In genomic region chr5:149523856-149524241, GRCm38 (mm10) we compare ENCODE assay signal across 11 mouse cellular contexts. TPM values are rescaled to one million over a fixed set of nuclear protein-coding genes. Genes with fewer than 3 reads are reported as not detected.
A peak's percentile ranks its signal among the peaks of the same experiment; 100 is the strongest.
DNase-seq lines count a peak whose midpoint lies in the region; ATAC-seq lines count a peak whose summit lies in the region.
"Had no signal": no experiment of that assay in that cellular context is flagged by ENCODE, and none has a peak within 500 bp of the region (broad histone marks: within the 10 kb centered on the region; RNA-seq: fewer than 3 reads in every experiment).

No protein-coding gene starts in this region.

- H3K4me2 ChIP-seq in hindbrain, embryonic 11.5 days (replicated peaks; ENCODE audit: low read depth, low read length), result no peak overlapping the region
- H3K4me2 ChIP-seq in embryonic facial prominence, embryonic 12.5 days (replicated peaks), result no peak overlapping the region
- no peak overlapping the region for H3K4me2 ChIP-seq in hindbrain, embryonic 13.5 days
- 0 out of 2 replicates have a peak overlapping the region, but pooled peaks have one; percentile 9 for H3K4me2 ChIP-seq in neural tube, embryonic 12.5 days (replicated peaks)

- no peak for ATAC-seq in hindbrain, embryonic 11.5 days (ENCODE audit: low FRiP score)
- ATAC-seq in embryonic facial prominence, embryonic 12.5 days (ENCODE audit: insufficient number of reproducible peaks, insufficient read depth, low FRiP score, low TSS enrichment), result no peak
- ATAC-seq in hindbrain, embryonic 13.5 days (ENCODE audit: low FRiP score), result no peak
- no peak for ATAC-seq in neural tube, embryonic 12.5 days (ENCODE audit: low FRiP score, low read depth)

- H3K36me3 ChIP-seq in hindbrain, embryonic 10.5 days, result no peaks in the 10 kb centered on the region
- no peaks in the 10 kb centered on the region for H3K36me3 ChIP-seq in hindbrain, embryonic 11.5 days (ENCODE audit: control insufficient read depth, insufficient read depth, low read length)
- H3K36me3 ChIP-seq in embryonic facial prominence, embryonic 12.5 days, result no peaks in the 10 kb centered on the region
- H3K36me3 ChIP-seq in hindbrain, embryonic 13.5 days, result no peaks in the 10 kb centered on the region
- H3K36me3 ChIP-seq in neural tube, embryonic 12.5 days, result no peaks in the 10 kb centered on the region

- H3K9ac ChIP-seq in hindbrain, embryonic 11.5 days (ENCODE audit: low read depth, low read length), result no peak overlapping the region
- no peak overlapping the region for H3K9ac ChIP-seq in embryonic facial prominence, embryonic 12.5 days
- H3K9ac ChIP-seq in hindbrain, embryonic 13.5 days, result 0 out of 2 replicates have a peak overlapping the region, but pooled peaks have one; percentile 4
- H3K9ac ChIP-seq in neural tube, embryonic 12.5 days, result no peak overlapping the region
- H3K9ac ChIP-seq: liver, embryonic 14.5 days had no signal

- 82% methylated on average over 6 of the region's 6 CpGs for WGBS in hindbrain, embryonic 10.5 days
- 86% methylated on average over 6 of the region's 6 CpGs for WGBS in hindbrain, embryonic 11.5 days
- 68% methylated on average over 6 of the region's 6 CpGs for WGBS in embryonic facial prominence, embryonic 12.5 days
- 46% methylated on average over 6 of the region's 6 CpGs for WGBS in hindbrain, embryonic 13.5 days
- WGBS in neural tube, embryonic 12.5 days, result 77% methylated on average over 6 of the region's 6 CpGs

- peak overlapping the region; percentile 41 for H3K27ac ChIP-seq in hindbrain, embryonic 10.5 days
- no peak overlapping the region for H3K27ac ChIP-seq in hindbrain, embryonic 11.5 days (ENCODE audit: low read depth, low read length)
- H3K27ac ChIP-seq in embryonic facial prominence, embryonic 12.5 days, result peak overlapping the region; percentile 57; the same call in 1 of the 2 replicates
- peak overlapping the region; percentile 93 for H3K27ac ChIP-seq in hindbrain, embryonic 13.5 days
- peak overlapping the region; percentile 67 for H3K27ac ChIP-seq in neural tube, embryonic 12.5 days
- H3K27ac ChIP-seq: liver, embryonic 14.5 days had no signal

- no peak for DNase-seq in hindbrain, embryonic 10.5 days (ENCODE audit: low spot score)
- DNase-seq in hindbrain, embryonic 11.5 days (ENCODE audit: low spot score), result no peak
- no peak for DNase-seq in adrenal gland, postnatal 4 days (ENCODE audit: low spot score in 2 of 2)
- DNase-seq in left cerebral cortex, adult 8-10 months (ENCODE audit: low spot score in 2 of 2), result no peak
- DNase-seq in urinary bladder, adult 2 months (ENCODE audit: low spot score), result no peak

- peaks cover 4% of the 10 kb centered on the region; the same call in 1 of the 2 replicates for H3K27me3 ChIP-seq in hindbrain, embryonic 10.5 days (ENCODE audit: insufficient read depth, poor library complexity, severe bottlenecking)
- no peaks in the 10 kb centered on the region for H3K27me3 ChIP-seq in hindbrain, embryonic 11.5 days (ENCODE audit: control insufficient read depth, insufficient read depth, low read length)
- H3K27me3 ChIP-seq in embryonic facial prominence, embryonic 12.5 days, result no peaks in the 10 kb centered on the region
- no peaks in the 10 kb centered on the region for H3K27me3 ChIP-seq in hindbrain, embryonic 13.5 days
- no peaks in the 10 kb centered on the region for H3K27me3 ChIP-seq in neural tube, embryonic 12.5 days (replicated peaks)

- H3K4me1 ChIP-seq in hindbrain, embryonic 10.5 days (replicated peaks), result peaks cover 53% of the 10 kb centered on the region
- H3K4me1 ChIP-seq in hindbrain, embryonic 11.5 days (replicated peaks; ENCODE audit: control insufficient read depth, insufficient read depth, low read length), result peaks cover 5% of the 10 kb centered on the region; the same call in 1 of the 2 replicates
- H3K4me1 ChIP-seq in embryonic facial prominence, embryonic 12.5 days, result peaks cover 26% of the 10 kb centered on the region; the same call in 1 of the 2 replicates
- H3K4me1 ChIP-seq in hindbrain, embryonic 13.5 days (replicated peaks), result peaks cover 49% of the 10 kb centered on the region
- peaks cover 36% of the 10 kb centered on the region for H3K4me1 ChIP-seq in neural tube, embryonic 12.5 days

- H3K4me3 ChIP-seq in hindbrain, embryonic 10.5 days, result no peak overlapping the region
- H3K4me3 ChIP-seq in hindbrain, embryonic 11.5 days (ENCODE audit: low read depth, low read length), result no peak overlapping the region
- no peak overlapping the region for H3K4me3 ChIP-seq in embryonic facial prominence, embryonic 12.5 days
- H3K4me3 ChIP-seq in hindbrain, embryonic 13.5 days, result no peak overlapping the region
- H3K4me3 ChIP-seq in neural tube, embryonic 12.5 days, result no peak overlapping the region
- H3K4me3 ChIP-seq: myocyte had no signal

- H3K9me3 ChIP-seq in hindbrain, embryonic 10.5 days, result no peaks in the 10 kb centered on the region
- no peaks in the 10 kb centered on the region for H3K9me3 ChIP-seq in hindbrain, embryonic 11.5 days (ENCODE audit: control insufficient read depth, low read length)
- no peaks in the 10 kb centered on the region for H3K9me3 ChIP-seq in embryonic facial prominence, embryonic 12.5 days
- no peaks in the 10 kb centered on the region for H3K9me3 ChIP-seq in hindbrain, embryonic 13.5 days
- 0 out of 2 replicates have a peak, but pooled peaks cover 3% of the 10 kb centered on the region for H3K9me3 ChIP-seq in neural tube, embryonic 12.5 days

RNA-seq across cellular contexts. Expression of gene Wdr95, which starts 4.6 kb away (rescaled TPM):
- polyA plus RNA-seq in hindbrain, embryonic 10.5 days (2016; fragmentation: Nextera tagmentation; extraction: Ambion mirVana), result 0.08 TPM in 1 of 2 replicates, not detected in the other
- not detected in 2 replicates for polyA plus RNA-seq in hindbrain, embryonic 11.5 days (2014; fragmentation: Nextera tagmentation; extraction: Ambion mirVana)
- 0.08 TPM in 1 of 2 replicates, not detected in the other for polyA plus RNA-seq in embryonic facial prominence, embryonic 12.5 days (2016; fragmentation: Nextera tagmentation; extraction: Ambion mirVana)
- 0.10 and 0.84 TPM in 2 replicates for polyA plus RNA-seq in hindbrain, embryonic 13.5 days (2015; fragmentation: Nextera tagmentation; extraction: Ambion mirVana)
- 0.22 and 0.71 TPM in 2 replicates for polyA plus RNA-seq in neural tube, embryonic 12.5 days (2016; fragmentation: Nextera tagmentation; extraction: Ambion mirVana)
- total RNA-seq in adrenal gland, postnatal 4 days (2021), result not detected
- 1 to 10 TPM in 1 of 4 experiments, under 1 TPM in 3; 0.15 to 1.9 (median 0.43) TPM for total RNA-seq in left cerebral cortex, adult 8-10 months (2022)
- 0.06 and 0.12 TPM in 2 replicates for polyA plus RNA-seq in urinary bladder, adult 2 months (2012; rRNA removed)
- total RNA-seq: gastrocnemius, postnatal 14 days had no signal
- polyA plus RNA-seq: liver, embryonic 14.5 days had no signal
